Mouse (Mus musculus): Measurements from ENCODE around the gene Iqschfp.

DNA sequence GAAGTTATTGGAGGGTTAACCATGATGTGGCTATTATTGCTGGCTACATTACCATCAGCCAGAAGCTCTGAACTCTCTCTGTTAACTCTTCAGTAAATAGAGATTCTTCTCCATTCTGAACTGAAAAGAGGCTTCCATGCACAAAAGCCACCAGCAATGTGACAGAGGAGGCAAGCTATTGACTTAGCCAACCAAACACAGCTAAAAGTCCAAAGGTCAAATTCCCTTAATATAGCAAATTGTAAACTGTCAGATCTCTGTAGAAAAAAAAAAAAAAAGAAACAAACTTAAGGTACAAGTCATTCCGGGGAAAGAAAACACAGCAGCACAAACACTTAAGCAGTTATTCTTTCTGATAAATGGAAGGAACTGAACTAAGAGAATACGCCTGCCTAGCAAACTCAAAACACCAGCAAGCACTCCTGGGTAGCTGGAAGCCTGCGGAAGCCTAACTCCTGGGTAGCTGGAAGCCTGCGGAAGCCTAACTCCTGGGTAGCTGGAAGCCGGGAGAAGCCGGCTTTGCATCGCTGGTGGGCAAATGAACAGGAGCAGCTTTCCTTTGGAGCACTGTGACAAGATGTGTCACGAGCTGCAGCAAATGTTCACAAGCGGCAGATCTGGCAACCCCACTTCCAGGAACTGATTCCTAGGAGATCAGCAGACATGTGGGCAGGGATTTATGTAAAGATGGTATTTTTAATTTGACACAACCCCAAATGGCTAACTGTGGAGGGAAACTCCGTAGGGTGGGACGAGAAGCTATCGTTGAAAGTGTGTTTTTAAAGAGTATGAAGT is 701.2 kb downstream of the Iqschfp start:
- TF ChIP-seq CTCF (IDR thresholded peaks at IDR 0.05; ENCODE audit: control insufficient read depth, insufficient read depth, insufficient read length) (no peak), CEBPB (IDR thresholded peaks at IDR 0.05; ENCODE audit: low read depth) (no peak), USF1 (IDR thresholded peaks at IDR 0.05; ENCODE audit: low read depth) (no peak), MYOD1 (IDR thresholded peaks at IDR 0.05; ENCODE audit: control insufficient read depth, insufficient read length, low read depth) (no peak), MYOG (IDR thresholded peaks at IDR 0.05; ENCODE audit: control insufficient read depth, extremely low read depth, insufficient read length) (no peak)

Data from C2C12 (cell line).